Mouse (Mus musculus) intestine, embryonic 15.5 days (tissue): ENCODE measurements at regions not wholly inside any gene's neighbourhood (a gene's known extent, or its start where the extent isn't known, plus 50 kb on each side); places are given as distances from the start of the nearest gene placed in this dataset.

Experiments
- ATAC-seq: fragments of 200-750 bp; cut with Nextera tagmentation; 2 replicates; pipeline ENCODE4 v1.8.0; 2017; ENCODE audit warnings: moderate TSS enrichment, moderate library complexity
- H3K27ac ChIP-seq: fragments of 300-500 bp; sonication (generic); 2 replicates; pipeline ENCODE4 v1.5.1; 2015; ENCODE audit warnings: mild to moderate bottlenecking, inconsistent platforms
- H3K27me3 ChIP-seq: fragments of 300-500 bp; sonication (generic); replicated peaks from 2 replicates; pipeline ENCODE4 v1.6.1; 2015; ENCODE audit warnings: inconsistent platforms
- H3K36me3 ChIP-seq: fragments of 300-500 bp; sonication (generic); 2 replicates; pipeline ENCODE4 v1.6.1; 2015; ENCODE audit warnings: inconsistent platforms
- H3K4me1 ChIP-seq: fragments of 300-500 bp; sonication (generic); replicated peaks from 2 replicates; pipeline ENCODE4 v1.6.1; 2015; ENCODE audit warnings: inconsistent platforms
- H3K4me2 ChIP-seq: fragments of 300-500 bp; sonication (generic); replicated peaks from 2 replicates; pipeline ENCODE4 v1.6.1; 2015; ENCODE audit warnings: mild to moderate bottlenecking, inconsistent platforms
- H3K4me3 ChIP-seq: fragments of 300-500 bp; sonication (generic); replicated peaks from 2 replicates; pipeline ENCODE4 v1.5.1; 2015; ENCODE audit warnings: inconsistent platforms
- H3K9ac ChIP-seq: fragments of 300-500 bp; sonication (generic); 2 replicates; pipeline ENCODE4 v1.6.1; 2015; ENCODE audit warnings: inconsistent platforms
- H3K9me3 ChIP-seq: fragments of 300-500 bp; sonication (generic); 2 replicates; pipeline ENCODE4 v1.6.1; 2016; ENCODE audit warnings: inconsistent platforms
- WGBS: fragments of 180-500 bp; shearing (Covaris S2); methylation state at CpG from one replicate; pipeline ENCODE4 v1.1.7; 2015; 5-methylcytosine and 5-hydroxymethylcytosine counted together

- Histone ChIP-seq H3K4me3 (no peak overlapping the region), H3K9me3 (no peaks in the 10 kb centered on the region), H3K4me2 (no peak overlapping the region), H3K36me3 (no peaks in the 10 kb centered on the region), H3K27me3 (no peaks in the 10 kb centered on the region), H3K4me1 (no peaks in the 10 kb centered on the region), H3K9ac (no peak overlapping the region), H3K27ac (no peak overlapping the region)
- no peak for ATAC-seq
- 81% methylated on average over 1 of the region's 1 CpGs for WGBS
These were observed 505.9 kb downstream of the Gm6685 start for GRCm38 (mm10) chr11:27833736-27834135.

GRCm38 (mm10) chr11:27799826-27800620, 539.6 kb downstream of the Gm6685 start:
- no peak overlapping the region for H3K27ac ChIP-seq
- ATAC-seq: peak; percentile 55; the same call in 1 of the 2 replicates
- 65% methylated on average over 8 of the region's 8 CpGs for WGBS

GRCm38 (mm10) chr11:27753913-27754218, 585.8 kb downstream of the Gm6685 start:
- no peak; the same call in 1 of the 2 replicates for ATAC-seq
- Histone ChIP-seq H3K36me3 (no peaks in the 10 kb centered on the region), H3K9ac (no peak overlapping the region), H3K4me3 (no peak overlapping the region), H3K27ac (no peak overlapping the region), H3K9me3 (no peaks in the 10 kb centered on the region), H3K27me3 (no peaks in the 10 kb centered on the region), H3K4me1 (no peaks in the 10 kb centered on the region), H3K4me2 (no peak overlapping the region)
- WGBS: 82% methylated on average over 9 of the region's 9 CpGs

More at GRCm38 (mm10) chr11:27799826-27800620, 539.6 kb downstream of the Gm6685 start:
- Histone ChIP-seq H3K4me2 (no peak overlapping the region), H3K4me3 (no peak overlapping the region), H3K9me3 (no peaks in the 10 kb centered on the region), H3K9ac (no peak overlapping the region), H3K27me3 (no peaks in the 10 kb centered on the region), H3K36me3 (no peaks in the 10 kb centered on the region), H3K4me1 (no peaks in the 10 kb centered on the region)

GRCm38 (mm10) chr11:27753212-27753912, 586.3 kb downstream of the Gm6685 start:
- Histone ChIP-seq H3K4me3 (no peak overlapping the region), H3K9me3 (no peaks in the 10 kb centered on the region), H3K27me3 (no peaks in the 10 kb centered on the region), H3K9ac (no peak overlapping the region), H3K36me3 (no peaks in the 10 kb centered on the region), H3K27ac (no peak overlapping the region), H3K4me2 (no peak overlapping the region), H3K4me1 (no peaks in the 10 kb centered on the region)
- 45% methylated on average over 11 of the region's 11 CpGs for WGBS
- peak; percentile 67; the same call in 1 of the 2 replicates for ATAC-seq

GRCm38 (mm10) chr11:27726109-27726508, 613.6 kb downstream of the Gm6685 start:
- Histone ChIP-seq H3K36me3 (no peaks in the 10 kb centered on the region), H3K4me3 (no peak overlapping the region), H3K4me1 (no peaks in the 10 kb centered on the region), H3K4me2 (no peak overlapping the region), H3K27me3 (no peaks in the 10 kb centered on the region), H3K9ac (no peak overlapping the region), H3K9me3 (no peaks in the 10 kb centered on the region), H3K27ac (no peak overlapping the region)
- WGBS: 93% methylated on average over 2 of the region's 2 CpGs
- ATAC-seq: no peak

GRCm38 (mm10) chr11:27721346-27721745, 618.3 kb downstream of the Gm6685 start:
- Histone ChIP-seq H3K4me3 (no peak overlapping the region), H3K27ac (no peak overlapping the region), H3K4me2 (no peak overlapping the region), H3K36me3 (no peaks in the 10 kb centered on the region), H3K9ac (no peak overlapping the region), H3K27me3 (no peaks in the 10 kb centered on the region), H3K9me3 (no peaks in the 10 kb centered on the region), H3K4me1 (no peaks in the 10 kb centered on the region)
- ATAC-seq: no peak
- WGBS: 70% methylated on average over 7 of the region's 7 CpGs

- no peak for ATAC-seq
- no peak overlapping the region for H3K9ac ChIP-seq
- 52% methylated on average over 1 of the region's 1 CpGs for WGBS
- no peak overlapping the region for H3K4me2 ChIP-seq
- no peaks in the 10 kb centered on the region for H3K9me3 ChIP-seq
- H3K4me1 ChIP-seq: no peaks in the 10 kb centered on the region
- H3K27ac ChIP-seq: no peak overlapping the region
- H3K36me3 ChIP-seq: no peaks in the 10 kb centered on the region
- H3K4me3 ChIP-seq: no peak overlapping the region
- H3K27me3 ChIP-seq: no peaks in the 10 kb centered on the region
These were observed 667.2 kb downstream of the Gm6685 start for GRCm38 (mm10) chr11:27672436-27672835.
